Mouse (Mus musculus) thymus, adult 2 months (tissue): ENCODE measurements at regions not wholly inside any gene's neighbourhood (a gene's known extent, or its start where the extent isn't known, plus 50 kb on each side); places are given as distances from the start of the nearest gene placed in this dataset.

Experiments
- DNase-seq: peaks from one replicate; pipeline ENCODE4 v3.0.0; 2021
- H3K27ac ChIP-seq: fragments of 200-500 bp; 2 replicates; pipeline ENCODE4 v1.5.1; 2012; ENCODE audit warnings: low read length, control low read depth; ENCODE audit not compliant: control insufficient read depth, insufficient read depth
- H3K27me3 ChIP-seq: fragments of 200-500 bp; 2 replicates; pipeline ENCODE4 v1.6.1; 2012; ENCODE audit warnings: mild to moderate bottlenecking, low read length, moderate library complexity, mixed read lengths; ENCODE audit not compliant: control insufficient read depth, insufficient read depth
- H3K36me3 ChIP-seq: fragments of 200-500 bp; 2 replicates; pipeline ENCODE4 v1.6.1; 2012; ENCODE audit warnings: mild to moderate bottlenecking, low read length, moderate library complexity; ENCODE audit not compliant: control insufficient read depth, insufficient read depth
- H3K4me1 ChIP-seq: fragments of 200-500 bp; replicated peaks from 2 replicates; pipeline ENCODE4 v1.6.1; 2012; ENCODE audit warnings: low read length; ENCODE audit not compliant: control insufficient read depth, insufficient read depth
- H3K4me3 ChIP-seq: fragments of 200-500 bp; 2 replicates; pipeline ENCODE4 v1.5.1; 2012; ENCODE audit warnings: mild to moderate bottlenecking, low read length, control low read depth, moderate library complexity; ENCODE audit not compliant: control insufficient read depth, insufficient read depth
- CTCF ChIP-seq: fragments of 200-500 bp; IDR thresholded peaks from 2 replicates; pipeline ENCODE4 v1.5.1; 2012; ENCODE audit warnings: mild to moderate bottlenecking, control low read depth, low read length, moderate library complexity, borderline replicate concordance; ENCODE audit not compliant: control insufficient read depth, poor library complexity, insufficient read depth; ENCODE audit errors: extremely low read depth
- POLR2A ChIP-seq: fragments of 200-500 bp; IDR thresholded peaks from 2 replicates; pipeline ENCODE4 v1.6.1; 2012; ENCODE audit warnings: mild to moderate bottlenecking, low read length, control low read depth, moderate library complexity; ENCODE audit not compliant: control insufficient read depth, poor library complexity, insufficient read depth; ENCODE audit errors: extremely low read depth
- WGBS: fragments of 180-500 bp; shearing (Covaris S2); methylation state at CpG from one replicate; pipeline ENCODE4 v1.1.7; 2018; 5-methylcytosine and 5-hydroxymethylcytosine counted together

GRCm38 (mm10) chr14:24803001-24803655 lies 316.2 kb downstream of the Rps24 start:
- Histone ChIP-seq H3K27me3 (no peaks in the 10 kb centered on the region), H3K27ac (no peak overlapping the region), H3K4me1 (no peaks in the 10 kb centered on the region), H3K4me3 (no peak overlapping the region), H3K36me3 (no peaks in the 10 kb centered on the region)
- no peak for TF ChIP-seq POLR2A
- no peak for TF ChIP-seq CTCF
- WGBS: 96% methylated on average over 5 of the region's 5 CpGs
- DNase-seq: no peak

DNA sequence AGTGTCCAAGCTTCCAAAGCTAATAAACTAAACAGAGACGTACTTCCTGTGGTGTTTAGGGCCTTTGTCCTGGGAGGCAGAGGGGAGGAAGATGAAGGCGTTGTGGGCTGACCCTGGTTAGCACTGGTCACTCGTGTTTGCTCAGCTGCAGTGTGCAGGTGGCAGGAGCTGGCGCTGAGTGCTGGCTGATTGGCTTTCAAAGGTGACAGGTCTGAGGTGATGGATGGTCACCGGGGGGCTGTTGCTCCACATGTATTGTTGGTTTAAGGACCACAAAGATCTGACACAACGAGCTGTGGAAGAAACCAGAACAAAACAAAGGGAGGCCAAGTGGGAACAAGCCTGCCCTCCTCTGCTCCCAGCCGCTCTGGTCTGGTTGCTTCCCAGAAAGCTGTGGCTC lies 320.1 kb downstream of the Rps24 start:
- WGBS: 56% methylated on average over 7 of the region's 7 CpGs
- Histone ChIP-seq H3K27ac (no peak overlapping the region), H3K36me3 (no peaks in the 10 kb centered on the region), H3K27me3 (no peaks in the 10 kb centered on the region), H3K4me1 (no peaks in the 10 kb centered on the region), H3K4me3 (no peak overlapping the region)
- TF ChIP-seq CTCF (no peak), POLR2A (no peak)
- no peak for DNase-seq

DNA sequence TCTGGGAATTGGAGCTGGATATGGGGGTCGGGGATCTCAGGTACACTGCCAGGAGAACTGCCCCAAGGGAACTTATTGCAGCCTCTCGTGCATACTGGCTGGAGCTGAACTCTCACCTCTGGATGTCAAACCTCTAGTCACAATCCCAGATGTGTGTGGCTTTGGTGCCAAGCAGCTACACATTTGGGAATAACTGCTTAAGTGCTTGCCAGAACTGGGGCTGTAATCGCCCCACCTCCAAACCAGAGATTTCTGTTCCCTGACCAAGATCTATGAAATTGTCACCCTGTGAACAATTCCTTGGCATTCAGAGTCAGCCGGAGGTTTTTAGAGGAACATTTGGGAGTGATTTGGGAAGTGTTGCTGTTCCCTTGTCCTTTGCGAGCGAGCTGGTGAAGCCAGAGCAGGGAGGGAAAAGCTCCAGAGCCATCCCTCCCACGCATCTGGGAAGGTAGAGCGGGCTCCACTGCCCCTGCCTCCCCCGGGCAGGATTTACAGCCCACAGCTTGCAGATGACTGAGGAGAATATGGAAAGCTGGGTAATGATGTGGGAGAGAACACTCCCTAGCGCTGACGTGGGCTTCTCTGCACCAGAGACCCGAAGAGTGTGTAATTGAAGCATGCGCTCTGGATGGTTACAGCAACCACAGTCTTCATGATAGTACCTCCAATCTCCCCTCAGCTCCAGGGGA lies 336.1 kb downstream of the Rps24 start:
- H3K4me3 ChIP-seq: no peak overlapping the region
- 93% methylated on average over 13 of the region's 13 CpGs for whole genome bisulfite sequencing
- H3K27ac ChIP-seq: no peak overlapping the region
- no peak for TF ChIP-seq POLR2A
- no peak for TF ChIP-seq CTCF
- H3K36me3 ChIP-seq: no peaks in the 10 kb centered on the region
- no peaks in the 10 kb centered on the region for H3K4me1 ChIP-seq
- no peaks in the 10 kb centered on the region for H3K27me3 ChIP-seq
- DNase-seq: no peak

GRCm38 (mm10) chr14:24824351-24824750 lies 337.4 kb downstream of the Rps24 start:
- H3K4me1 ChIP-seq: no peaks in the 10 kb centered on the region
- no peaks in the 10 kb centered on the region for H3K27me3 ChIP-seq
- no peak for DNase-seq
- no peak for TF ChIP-seq POLR2A
- TF ChIP-seq CTCF: no peak
- no peak overlapping the region for H3K27ac ChIP-seq
- H3K36me3 ChIP-seq: no peaks in the 10 kb centered on the region
- H3K4me3 ChIP-seq: no peak overlapping the region
- WGBS: 80% methylated on average over 2 of the region's 2 CpGs

- DNase-seq: no peak
- Histone ChIP-seq H3K4me1 (no peaks in the 10 kb centered on the region), H3K27ac (no peak overlapping the region), H3K36me3 (no peaks in the 10 kb centered on the region), H3K4me3 (no peak overlapping the region), H3K27me3 (no peaks in the 10 kb centered on the region)
- TF ChIP-seq POLR2A (no peak), CTCF (no peak)
- 89% methylated on average over 11 of the region's 11 CpGs for WGBS
These were observed 338.9 kb downstream of the Rps24 start for GRCm38 (mm10) chr14:24825722-24826386.

DNA sequence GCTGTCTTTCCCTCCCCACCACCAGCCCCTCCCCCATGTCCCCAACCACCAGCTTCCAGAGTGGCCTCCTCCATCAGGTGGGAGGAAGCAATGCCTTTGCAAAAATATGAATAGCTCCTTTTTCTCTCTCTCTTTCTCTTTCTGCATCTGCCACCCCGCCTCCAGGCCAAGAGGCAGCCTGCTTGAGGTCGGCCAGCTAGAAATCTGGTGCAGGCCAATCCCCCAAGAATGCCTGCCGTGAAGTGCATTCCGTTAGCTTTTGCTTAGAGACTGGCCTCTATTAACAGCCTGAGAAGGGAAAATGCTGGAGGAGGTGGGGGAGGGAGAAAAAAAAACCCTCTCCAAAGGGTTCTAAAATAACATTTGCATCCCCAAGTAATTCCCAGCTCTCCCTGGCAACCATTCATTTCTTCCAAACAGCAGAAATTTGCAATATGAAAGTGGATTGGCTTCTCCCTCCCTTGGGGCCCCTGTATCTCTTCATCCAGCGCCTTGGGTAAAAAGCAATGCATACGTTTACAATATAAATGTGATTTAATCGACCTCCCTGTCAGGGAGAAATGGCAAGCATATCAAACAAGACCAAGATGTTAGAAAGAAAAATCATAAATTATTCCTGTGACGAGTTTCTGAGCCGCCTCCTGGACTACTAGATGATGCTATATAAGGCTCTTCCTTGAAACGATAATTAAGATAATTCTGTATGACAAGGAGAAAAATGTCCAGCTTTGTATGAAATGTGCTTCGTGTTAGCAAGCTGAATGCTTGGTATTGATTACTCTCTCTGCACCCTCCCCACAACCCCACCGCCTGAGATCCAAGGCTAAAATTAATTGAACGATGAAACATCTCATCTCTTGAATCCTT lies 339.8 kb downstream of the Rps24 start:
- no peaks in the 10 kb centered on the region for H3K27me3 ChIP-seq
- no peak for DNase-seq
- 79% methylated on average over 13 of the region's 13 CpGs for WGBS

More for the DNA sequence above, 339.8 kb downstream of the Rps24 start:
- no peak overlapping the region for H3K4me3 ChIP-seq
- H3K36me3 ChIP-seq: no peaks in the 10 kb centered on the region
- H3K4me1 ChIP-seq: no peaks in the 10 kb centered on the region
- H3K27ac ChIP-seq: no peak overlapping the region
- TF ChIP-seq POLR2A (no peak), CTCF (no peak)
